In genomic region chr10:95218683-95219060, GRCm38 (mm10) we compare ENCODE assay signal across 13 mouse cellular contexts.
A peak's percentile ranks its signal among the peaks of the same experiment; 100 is the strongest.
DNase-seq lines count a peak whose midpoint lies in the region; ATAC-seq and TF ChIP-seq lines count a peak whose summit lies in the region.
"Had no signal": no experiment of that assay in that cellular context is flagged by ENCODE, and none has a peak within 500 bp of the region (broad histone marks: within the 10 kb centered on the region; RNA-seq: fewer than 3 reads in every experiment).

No protein-coding gene starts in this region.

- no peak overlapping the region for H3K4me3 ChIP-seq in liver, postnatal 0 days (ENCODE audit: low read depth, low read length)
- no peak overlapping the region for H3K4me3 ChIP-seq in liver, embryonic 12.5 days
- H3K4me3 ChIP-seq in midbrain, postnatal 0 days (ENCODE audit: low read depth, low read length): no peak overlapping the region
- H3K4me3 ChIP-seq: embryonic facial prominence, embryonic 15.5 days; intestine, embryonic 15.5 days; limb, embryonic 10.5 days; midbrain, embryonic 12.5 days had no signal

- H3K9me3 ChIP-seq in liver, postnatal 0 days (ENCODE audit: low read length): no peaks in the 10 kb centered on the region
- H3K9me3 ChIP-seq in liver, embryonic 12.5 days (replicated peaks): no peaks in the 10 kb centered on the region
- no peaks in the 10 kb centered on the region for H3K9me3 ChIP-seq in midbrain, postnatal 0 days (ENCODE audit: low read length)
- H3K9me3 ChIP-seq: embryonic facial prominence, embryonic 15.5 days; intestine, embryonic 15.5 days; limb, embryonic 10.5 days; midbrain, embryonic 12.5 days had no signal

- H3K36me3 ChIP-seq in liver, postnatal 0 days (replicated peaks; ENCODE audit: insufficient read depth, low read length): no peaks in the 10 kb centered on the region
- H3K36me3 ChIP-seq in liver, embryonic 12.5 days: no peaks in the 10 kb centered on the region
- H3K36me3 ChIP-seq in midbrain, postnatal 0 days (ENCODE audit: insufficient read depth, low read length): no peaks in the 10 kb centered on the region
- H3K36me3 ChIP-seq: embryonic facial prominence, embryonic 15.5 days; intestine, embryonic 15.5 days; limb, embryonic 10.5 days; midbrain, embryonic 12.5 days had no signal

- no peak for DNase-seq in liver, postnatal 0 days
- DNase-seq in adrenal gland, postnatal 25 days: peak; percentile 52
- peak; percentile 28 for DNase-seq in heart, postnatal 4 days
- peak; percentile 70 for DNase-seq in skeletal muscle tissue, adult 2 months (ENCODE audit: low read depth, low spot score)
- DNase-seq in midbrain, postnatal 0 days (ENCODE audit: low spot score): no peak
- DNase-seq in adipocyte (ENCODE audit: low spot score): no peak
- DNase-seq: retina, postnatal 1 day; thymus, postnatal 36 days had no signal

- no peak for ATAC-seq in liver, postnatal 0 days
- ATAC-seq in liver, embryonic 12.5 days: no peak
- ATAC-seq in midbrain, postnatal 0 days (ENCODE audit: low FRiP score): no peak
- ATAC-seq: intestine, embryonic 15.5 days had no signal

- 0 out of 2 replicates have a peak overlapping the region, but pooled peaks have one; percentile 26 for H3K9ac ChIP-seq in liver, postnatal 0 days (replicated peaks)
- H3K9ac ChIP-seq in liver, embryonic 12.5 days: no peak overlapping the region
- no peak overlapping the region for H3K9ac ChIP-seq in midbrain, postnatal 0 days (replicated peaks; ENCODE audit: low read length, poor library complexity, severe bottlenecking)
- H3K9ac ChIP-seq: embryonic facial prominence, embryonic 15.5 days; intestine, embryonic 15.5 days; midbrain, embryonic 12.5 days had no signal

- TF ChIP-seq CTCF in liver, postnatal 0 days (IDR thresholded peaks at IDR 0.05; ENCODE audit: low read depth): no peak
- no peak for TF ChIP-seq CTCF in midbrain, postnatal 0 days (IDR thresholded peaks at IDR 0.05)

- no peak overlapping the region for H3K4me2 ChIP-seq in liver, postnatal 0 days (ENCODE audit: low read depth, low read length)
- no peak overlapping the region for H3K4me2 ChIP-seq in liver, embryonic 12.5 days
- H3K4me2 ChIP-seq in midbrain, postnatal 0 days (ENCODE audit: low read depth, low read length, poor library complexity, severe bottlenecking): no peak overlapping the region
- H3K4me2 ChIP-seq: embryonic facial prominence, embryonic 15.5 days; intestine, embryonic 15.5 days; midbrain, embryonic 12.5 days had no signal

- H3K27ac ChIP-seq in liver, postnatal 0 days (ENCODE audit: low read depth): peak overlapping the region; percentile 1; the same call in 1 of the 2 replicates
- no peak overlapping the region for H3K27ac ChIP-seq in liver, embryonic 12.5 days
- no peak overlapping the region for H3K27ac ChIP-seq in midbrain, postnatal 0 days (ENCODE audit: low read depth, low read length)
- H3K27ac ChIP-seq: embryonic facial prominence, embryonic 15.5 days; intestine, embryonic 15.5 days; limb, embryonic 10.5 days; midbrain, embryonic 12.5 days had no signal

- peaks cover 4% of the 10 kb centered on the region; the same call in 1 of the 2 replicates for H3K4me1 ChIP-seq in liver, postnatal 0 days (ENCODE audit: insufficient read depth)
- H3K4me1 ChIP-seq in liver, embryonic 12.5 days: no peaks in the 10 kb centered on the region
- no peaks in the 10 kb centered on the region for H3K4me1 ChIP-seq in midbrain, postnatal 0 days (ENCODE audit: insufficient read depth, low read length)
- H3K4me1 ChIP-seq: midbrain, embryonic 12.5 days had no signal

- 76% methylated on average over 9 of the region's 9 CpGs for WGBS in liver, postnatal 0 days (ENCODE audit: insufficient replicate concordance)
- WGBS in liver, embryonic 12.5 days (ENCODE audit: insufficient replicate concordance): 79% methylated on average over 9 of the region's 9 CpGs
- 88% methylated on average over 9 of the region's 9 CpGs for whole genome bisulfite sequencing in midbrain, postnatal 0 days

- TF ChIP-seq EP300 in liver, postnatal 0 days (IDR thresholded peaks at IDR 0.05; ENCODE audit: low read depth): no peak

- H3K27me3 ChIP-seq in liver, postnatal 0 days (ENCODE audit: insufficient read depth, low read length): no peaks in the 10 kb centered on the region
- H3K27me3 ChIP-seq in liver, embryonic 12.5 days (replicated peaks): no peaks in the 10 kb centered on the region
- H3K27me3 ChIP-seq in midbrain, postnatal 0 days (ENCODE audit: insufficient read depth, low read length): no peaks in the 10 kb centered on the region
- H3K27me3 ChIP-seq: embryonic facial prominence, embryonic 15.5 days; intestine, embryonic 15.5 days; midbrain, embryonic 12.5 days had no signal

Comparison
In these comparisons a context has a peak if more than half of its experiments do, and no peak if none do; other contexts are left out.
1. DNase-seq: peak in adrenal gland, postnatal 25 days (single experiment), heart, postnatal 4 days (single experiment) and skeletal muscle tissue, adult 2 months (single experiment); none in liver, postnatal 0 days (single experiment), midbrain, postnatal 0 days (single experiment) and adipocyte (single experiment).